Mouse (Mus musculus) kidney, postnatal 25 days (tissue): Measurements from ENCODE around the gene Ell2.

ENCODE experiments used
- DNase-seq, 2 experiments: peaks; one replicate each; pipeline ENCODE4 v3.0.0; 2021; ENCODE audit warnings: mixed read lengths in 2 of 2

Ell2 gene

GRCm38 (mm10) chr13:75819898-75820297 is 113.3 kb downstream of the Ell2 start:
- DNase-seq, result no peak
